Mouse (Mus musculus) heart, postnatal 0 days (tissue): ENCODE results near the gene Agfg1. TPM values are rescaled to one million over a fixed set of nuclear protein-coding genes. Genes with fewer than 3 reads are reported as not detected.
"Not testable (repeated sequence)": the region's sequence is repeated elsewhere in the genome, so short reads cannot be mapped to it uniquely, and the experiment has no call there.

Source experiments
- ATAC-seq: fragments of 200-750 bp; cut with Nextera tagmentation; 2 replicates; pipeline ENCODE4 v1.8.0; 2017; ENCODE audit warnings: low read depth, moderate number of reproducible peaks, moderate library complexity; ENCODE audit not compliant: insufficient read depth
- DNase-seq: peaks from one replicate; pipeline ENCODE4 v3.0.0-alpha.2; 2016; ENCODE audit warnings: low spot score
- H3K27ac ChIP-seq: fragments of 300-500 bp; sonication (generic); 2 replicates; pipeline ENCODE4 v1.5.1; 2014; ENCODE audit warnings: low read depth, mild to moderate bottlenecking
- H3K27me3 ChIP-seq: fragments of 300-500 bp; sonication (generic); 2 replicates; pipeline ENCODE4 v1.6.1; 2014; ENCODE audit warnings: low read length, mixed read lengths; ENCODE audit not compliant: control insufficient read depth, insufficient read depth
- H3K36me3 ChIP-seq: fragments of 300-500 bp; sonication (generic); replicated peaks from 2 replicates; pipeline ENCODE4 v1.6.1; 2014; ENCODE audit warnings: low read length, mixed read lengths; ENCODE audit not compliant: control insufficient read depth, insufficient read depth
- H3K4me1 ChIP-seq: fragments of 300-500 bp; sonication (generic); 2 replicates; pipeline ENCODE4 v1.6.1; 2014; ENCODE audit warnings: antibody characterized with exemption; ENCODE audit not compliant: control insufficient read depth, insufficient read depth
- H3K4me2 ChIP-seq: fragments of 300-500 bp; sonication (generic); 2 replicates; pipeline ENCODE4 v1.6.1; 2014; ENCODE audit warnings: low read depth, mild to moderate bottlenecking, low read length, moderate library complexity
- H3K4me3 ChIP-seq: fragments of 300-500 bp; sonication (generic); 2 replicates; pipeline ENCODE4 v1.5.1; 2014; ENCODE audit warnings: low read depth, low read length
- H3K9ac ChIP-seq: fragments of 300-500 bp; sonication (generic); replicated peaks from 2 replicates; pipeline ENCODE4 v1.6.1; 2014; ENCODE audit warnings: low read depth, low read length, mixed read lengths
- H3K9me3 ChIP-seq: fragments of 300-500 bp; sonication (generic); replicated peaks from 2 replicates; pipeline ENCODE4 v1.6.1; 2016; ENCODE audit warnings: low read length; ENCODE audit not compliant: control insufficient read depth
- CTCF ChIP-seq: IDR thresholded peaks from 2 replicates; pipeline ENCODE4 v1.5.1; 2016; ENCODE audit warnings: antibody characterized with exemption, control low read depth, low read depth
- EP300 ChIP-seq: IDR thresholded peaks from 2 replicates; pipeline ENCODE4 v1.6.1; 2016; ENCODE audit warnings: antibody characterized with exemption, low read depth
- WGBS: fragments of 180-500 bp; shearing (Covaris S2); extraction: QIAGEN DNeasy Blood & Tissue Kit; methylation state at CpG from one replicate; pipeline ENCODE4 v1.1.7; 2014; 5-methylcytosine and 5-hydroxymethylcytosine counted together
- microRNA-seq: library from miRNA; unstranded; fragments of <30 nt; microRNA quantifications from one replicate; pipeline ENCODE4, GENCODE M21; 2016
- polyA plus RNA-seq: library from polyadenylated mRNA; unstranded; fragments of >200 nt; fragmentation: Nextera tagmentation; extraction: Ambion mirVana; gene quantifications from 2 replicates; pipeline ENCODE4 v1.2.1, GENCODE M21; 2015
- total RNA-seq: library from RNA; depleted of rRNA; stranded (reverse); fragments of >200 nt; gene quantifications from 2 replicates; pipeline ENCODE4 v1.2.3, GENCODE M21; 2014; ENCODE audit warnings: low replicate concordance; rRNA removed

Gene Agfg1
- total and polyA plus RNA-seq, 2 experiments from 2014 or later, result 18.5 to 71.0 TPM

- H3K27ac ChIP-seq, result no peak overlapping the region
- 0 out of 2 replicates have a peak, but pooled peaks cover 9% of the 10 kb centered on the region for H3K9me3 ChIP-seq
- no peak for ATAC-seq
- WGBS, result 92% methylated on average over 5 of the region's 5 CpGs
- no peaks in the 10 kb centered on the region for H3K36me3 ChIP-seq
- H3K9ac ChIP-seq, result no peak overlapping the region
- H3K4me3 ChIP-seq, result no peak overlapping the region
- no peak for DNase-seq
- H3K27me3 ChIP-seq, result no peaks in the 10 kb centered on the region
- no peak overlapping the region for H3K4me2 ChIP-seq
- TF ChIP-seq EP300 (no peak), CTCF (no peak)
- H3K4me1 ChIP-seq, result no peaks in the 10 kb centered on the region
Measured at GRCm38 (mm10) chr1:82938666-82939065, 99.4 kb downstream of the Agfg1 start.

DNA sequence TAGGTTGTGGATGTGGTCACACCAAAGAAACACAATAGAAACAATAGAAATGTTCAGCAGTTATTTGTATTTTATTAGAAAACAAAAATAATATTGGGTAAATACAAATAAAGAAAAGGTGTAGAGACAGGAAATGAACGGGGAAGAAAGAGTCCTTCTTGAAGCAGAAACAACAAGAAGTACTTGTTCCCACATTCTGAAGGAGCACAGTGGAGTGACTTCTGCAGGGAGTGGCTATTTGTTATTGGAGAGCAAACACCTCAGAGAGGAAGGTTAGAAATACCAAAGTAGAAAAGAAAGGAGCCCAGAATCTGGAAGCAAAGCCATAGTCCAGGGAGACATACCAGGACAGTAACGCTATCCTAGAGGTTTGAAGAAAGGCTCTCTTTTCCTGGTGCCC lies 103.2 kb downstream of the Agfg1 start:
- not testable (repeated sequence) for H3K27ac ChIP-seq, H3K9me3 ChIP-seq, H3K4me3 ChIP-seq, H3K4me2 ChIP-seq, H3K9ac ChIP-seq, H3K36me3 ChIP-seq, H3K4me1 ChIP-seq, ATAC-seq, H3K27me3 ChIP-seq, DNase-seq
- WGBS, result 86% methylated on average over 2 of the region's 2 CpGs

- WGBS, result no CpG with 5 or more reads among the region's 6 CpGs
Measured at GRCm38 (mm10) chr1:82943295-82943694, 104.0 kb downstream of the Agfg1 start, which contains the start of gene A030003K21Rik. Gene A030003K21Rik (minus strand): TSS chr1:82943388.

GRCm38 (mm10) chr1:82946029-82946428 lies 106.7 kb downstream of the Agfg1 start:
- not testable (repeated sequence) for H3K27me3 ChIP-seq, H3K4me3 ChIP-seq, H3K4me1 ChIP-seq, H3K36me3 ChIP-seq, H3K9me3 ChIP-seq, DNase-seq, H3K4me2 ChIP-seq, H3K27ac ChIP-seq, ATAC-seq, H3K9ac ChIP-seq
- WGBS, result 100% methylated on average over 2 of the region's 2 CpGs

More at GRCm38 (mm10) chr1:82943295-82943694, 104.0 kb downstream of the Agfg1 start, which contains the start of gene A030003K21Rik:
- not testable (repeated sequence) for DNase-seq, H3K4me3 ChIP-seq, H3K4me1 ChIP-seq, ATAC-seq, H3K4me2 ChIP-seq, H3K27me3 ChIP-seq, H3K27ac ChIP-seq, H3K9ac ChIP-seq, H3K36me3 ChIP-seq, H3K9me3 ChIP-seq

- Histone ChIP-seq H3K27me3 (no peaks in the 10 kb centered on the region), H3K36me3 (no peaks in the 10 kb centered on the region), H3K9ac (no peak overlapping the region), H3K4me1 (no peaks in the 10 kb centered on the region), H3K9me3 (no peaks in the 10 kb centered on the region), H3K4me2 (no peak overlapping the region), H3K27ac (no peak overlapping the region), H3K4me3 (no peak overlapping the region)
- WGBS, result 97% methylated on average over 2 of the region's 2 CpGs
- no peak for DNase-seq
- ATAC-seq, result no peak
- TF ChIP-seq EP300 (no peak), CTCF (no peak)
Measured at GRCm38 (mm10) chr1:82948601-82949000, 109.3 kb downstream of the Agfg1 start.

Small RNA genes lying within 50 kb of the gene (microRNA-seq; reads per million reads assigned to microRNA genes)
- not detected for gene Gm22396

Other genes with a start within 250 kb of the Agfg1 start
- 211 and 306 TPM in 2 replicates for gene Mff, start 114.6 kb upstream of the Agfg1 start, total RNA-seq
- gene Mff, start 114.6 kb upstream of the Agfg1 start, polyA plus RNA-seq, result 259 and 270 TPM in 2 replicates
- gene Tm4sf20, start 71.0 kb upstream of the Agfg1 start, total RNA-seq, result not detected in 2 replicates
- gene Tm4sf20, start 71.0 kb upstream of the Agfg1 start, polyA plus RNA-seq, result 0.14 TPM in 1 of 2 replicates, not detected in the other
- gene Gm47791, start 68.2 kb upstream of the Agfg1 start, total RNA-seq, result not detected in 2 replicates
- gene Gm47791, start 68.2 kb upstream of the Agfg1 start, polyA plus RNA-seq, result not detected in 2 replicates
- gene A030005L19Rik, start 73.8 kb downstream of the Agfg1 start, total RNA-seq, result not detected in 2 replicates
- 0.15 TPM in 1 of 2 replicates, not detected in the other for gene A030005L19Rik, start 73.8 kb downstream of the Agfg1 start, polyA plus RNA-seq
- gene A030014E15Rik, start 85.4 kb downstream of the Agfg1 start, total RNA-seq, result not detected in 2 replicates
- gene A030014E15Rik, start 85.4 kb downstream of the Agfg1 start, polyA plus RNA-seq, result not detected in 2 replicates
- not detected in 2 replicates for gene Gm6217, start 91.9 kb downstream of the Agfg1 start, total RNA-seq
- not detected in 2 replicates for gene Gm6217, start 91.9 kb downstream of the Agfg1 start, polyA plus RNA-seq
- not detected in 2 replicates for gene A030003K21Rik, start 103.9 kb downstream of the Agfg1 start, total RNA-seq
- not detected in 2 replicates for gene A030003K21Rik, start 103.9 kb downstream of the Agfg1 start, polyA plus RNA-seq
- not detected in 2 replicates for gene Gm7544, start 116.5 kb downstream of the Agfg1 start, total RNA-seq
- not detected in 2 replicates for gene Gm7544, start 116.5 kb downstream of the Agfg1 start, polyA plus RNA-seq
- not detected in 2 replicates for gene Gm47955, start 120.8 kb downstream of the Agfg1 start, total RNA-seq
- gene Gm47955, start 120.8 kb downstream of the Agfg1 start, polyA plus RNA-seq, result not detected in 2 replicates
- gene Gm47959, start 161.1 kb downstream of the Agfg1 start, total RNA-seq, result not detected in 2 replicates
- not detected in 2 replicates for gene Gm47959, start 161.1 kb downstream of the Agfg1 start, polyA plus RNA-seq
- 8.2 TPM in 2 replicates for gene Slc19a3, start 199.0 kb downstream of the Agfg1 start, total RNA-seq
- gene Slc19a3, start 199.0 kb downstream of the Agfg1 start, polyA plus RNA-seq, result 1.6 TPM in 2 replicates
- not detected in 2 replicates for gene Krtap28-10, start 203.0 kb downstream of the Agfg1 start, total RNA-seq
- gene Krtap28-10, start 203.0 kb downstream of the Agfg1 start, polyA plus RNA-seq, result not detected in 2 replicates
- not detected in 2 replicates for gene Gm47969, start 205.4 kb downstream of the Agfg1 start, total RNA-seq
- not detected in 2 replicates for gene Gm47969, start 205.4 kb downstream of the Agfg1 start, polyA plus RNA-seq
- gene A030005K14Rik, start 219.9 kb downstream of the Agfg1 start, total RNA-seq, result not detected in 2 replicates
- not detected in 2 replicates for gene A030005K14Rik, start 219.9 kb downstream of the Agfg1 start, polyA plus RNA-seq
- not detected in 2 replicates for gene Krtap28-13, start 221.4 kb downstream of the Agfg1 start, total RNA-seq
- not detected in 2 replicates for gene Krtap28-13, start 221.4 kb downstream of the Agfg1 start, polyA plus RNA-seq